Mouse (Mus musculus): ENCODE data around the gene Shc4. TPM values are rescaled to one million over a fixed set of nuclear protein-coding genes. Genes with fewer than 3 reads are reported as not detected.

Gene Shc4
- polyA plus RNA-seq, 1 experiment from 2014 or later = 1.5 TPM

- no peaks in the 10 kb centered on the region for H3K9me3 ChIP-seq
- WGBS = 85% methylated on average over 3 of the region's 3 CpGs
- no peaks in the 10 kb centered on the region for H3K27me3 ChIP-seq
- 0 out of 2 replicates have a peak, but pooled peaks cover 3% of the 10 kb centered on the region for H3K4me1 ChIP-seq
- H3K9ac ChIP-seq = no peak overlapping the region
- no peak for ATAC-seq (ENCODE audit: insufficient number of reproducible peaks, insufficient read depth, low FRiP score, low TSS enrichment, low read depth)
- no peak overlapping the region for H3K27ac ChIP-seq
- H3K36me3 ChIP-seq = peaks cover 64% of the 10 kb centered on the region
- H3K4me2 ChIP-seq = no peak overlapping the region
- no peak overlapping the region for H3K4me3 ChIP-seq
Measured at GRCm38 (mm10) chr2:125602970-125603369, 121.0 kb downstream of the Shc4 start.

GRCm38 (mm10) chr2:125598958-125599357, 125.0 kb downstream of the Shc4 start:
- H3K9ac ChIP-seq = no peak overlapping the region
- no peak overlapping the region for H3K27ac ChIP-seq
- no peaks in the 10 kb centered on the region for H3K9me3 ChIP-seq
- no peak overlapping the region for H3K4me2 ChIP-seq
- ATAC-seq (ENCODE audit: insufficient number of reproducible peaks, insufficient read depth, low FRiP score, low TSS enrichment, low read depth) = no peak
- H3K36me3 ChIP-seq = peaks cover 68% of the 10 kb centered on the region
- 0 out of 2 replicates have a peak, but pooled peaks cover 3% of the 10 kb centered on the region for H3K4me1 ChIP-seq
- no peak overlapping the region for H3K4me3 ChIP-seq
- 86% methylated on average over 4 of the region's 4 CpGs for WGBS
- H3K27me3 ChIP-seq = no peaks in the 10 kb centered on the region

- no peak overlapping the region for H3K27ac ChIP-seq
- no peak overlapping the region for H3K9ac ChIP-seq
- 84% methylated on average over 6 of the region's 6 CpGs for WGBS
- no peak overlapping the region for H3K4me2 ChIP-seq
- peaks cover 72% of the 10 kb centered on the region for H3K36me3 ChIP-seq
- H3K27me3 ChIP-seq = no peaks in the 10 kb centered on the region
- no peak for ATAC-seq (ENCODE audit: insufficient number of reproducible peaks, insufficient read depth, low FRiP score, low TSS enrichment, low read depth)
- H3K4me3 ChIP-seq = no peak overlapping the region
- 0 out of 2 replicates have a peak, but pooled peaks cover 3% of the 10 kb centered on the region for H3K4me1 ChIP-seq
- H3K9me3 ChIP-seq = no peaks in the 10 kb centered on the region
Measured at GRCm38 (mm10) chr2:125598251-125598650, 125.7 kb downstream of the Shc4 start.

- ATAC-seq (ENCODE audit: insufficient number of reproducible peaks, insufficient read depth, low FRiP score, low TSS enrichment, low read depth) = no peak
- no peak overlapping the region for H3K4me3 ChIP-seq
- WGBS = 91% methylated on average over 12 of the region's 12 CpGs
Measured at GRCm38 (mm10) chr2:125594786-125595185, 129.2 kb downstream of the Shc4 start.

GRCm38 (mm10) chr2:125594072-125594471, 129.9 kb downstream of the Shc4 start:
- H3K27ac ChIP-seq = no peak overlapping the region
- peaks cover 59% of the 10 kb centered on the region for H3K36me3 ChIP-seq
- peaks cover 9% of the 10 kb centered on the region; the same call in 1 of the 2 replicates for H3K4me1 ChIP-seq
- no peaks in the 10 kb centered on the region for H3K27me3 ChIP-seq
- no peak overlapping the region for H3K4me2 ChIP-seq
- WGBS = 76% methylated on average over 6 of the region's 6 CpGs
- ATAC-seq (ENCODE audit: insufficient number of reproducible peaks, insufficient read depth, low FRiP score, low TSS enrichment, low read depth) = no peak
- no peak overlapping the region for H3K9ac ChIP-seq
- no peak overlapping the region for H3K4me3 ChIP-seq
- no peaks in the 10 kb centered on the region for H3K9me3 ChIP-seq

More at GRCm38 (mm10) chr2:125594786-125595185, 129.2 kb downstream of the Shc4 start:
- no peak overlapping the region for H3K4me2 ChIP-seq
- no peaks in the 10 kb centered on the region for H3K9me3 ChIP-seq
- H3K27ac ChIP-seq = no peak overlapping the region
- peaks cover 9% of the 10 kb centered on the region; the same call in 1 of the 2 replicates for H3K4me1 ChIP-seq
- H3K36me3 ChIP-seq = peaks cover 59% of the 10 kb centered on the region
- H3K27me3 ChIP-seq = no peaks in the 10 kb centered on the region
- no peak overlapping the region for H3K9ac ChIP-seq

- Histone ChIP-seq H3K27ac (no peak overlapping the region), H3K4me1 (peaks cover 9% of the 10 kb centered on the region; the same call in 1 of the 2 replicates), H3K9ac (no peak overlapping the region), H3K36me3 (peaks cover 70% of the 10 kb centered on the region), H3K27me3 (no peaks in the 10 kb centered on the region), H3K9me3 (no peaks in the 10 kb centered on the region), H3K4me2 (no peak overlapping the region), H3K4me3 (no peak overlapping the region)
- ATAC-seq (ENCODE audit: insufficient number of reproducible peaks, insufficient read depth, low FRiP score, low TSS enrichment, low read depth) = no peak
- 94% methylated on average over 4 of the region's 4 CpGs for WGBS
Measured at GRCm38 (mm10) chr2:125591895-125592294, 132.1 kb downstream of the Shc4 start.

- Histone ChIP-seq H3K27ac (no peak overlapping the region), H3K27me3 (no peaks in the 10 kb centered on the region), H3K9me3 (no peaks in the 10 kb centered on the region), H3K9ac (no peak overlapping the region), H3K36me3 (peaks cover 75% of the 10 kb centered on the region), H3K4me3 (no peak overlapping the region), H3K4me2 (no peak overlapping the region), H3K4me1 (peaks cover 9% of the 10 kb centered on the region; the same call in 1 of the 2 replicates)
- no peak for ATAC-seq (ENCODE audit: insufficient number of reproducible peaks, insufficient read depth, low FRiP score, low TSS enrichment, low read depth)
- WGBS = 91% methylated on average over 12 of the region's 12 CpGs
Measured at GRCm38 (mm10) chr2:125589287-125589686, 134.7 kb downstream of the Shc4 start.

GRCm38 (mm10) chr2:125581081-125581480, 142.9 kb downstream of the Shc4 start:
- Histone ChIP-seq H3K4me2 (no peak overlapping the region), H3K9me3 (no peaks in the 10 kb centered on the region), H3K36me3 (peaks cover 75% of the 10 kb centered on the region), H3K9ac (no peak overlapping the region), H3K27ac (no peak overlapping the region), H3K4me1 (no peaks in the 10 kb centered on the region), H3K4me3 (no peak overlapping the region), H3K27me3 (no peaks in the 10 kb centered on the region)
- ATAC-seq (ENCODE audit: insufficient number of reproducible peaks, insufficient read depth, low FRiP score, low TSS enrichment, low read depth) = no peak
- WGBS = 87% methylated on average over 5 of the region's 5 CpGs

GRCm38 (mm10) chr2:125577670-125578069, 146.3 kb downstream of the Shc4 start:
- WGBS = 70% methylated on average over 4 of the region's 4 CpGs
- ATAC-seq (ENCODE audit: insufficient number of reproducible peaks, insufficient read depth, low FRiP score, low TSS enrichment, low read depth) = no peak

More at GRCm38 (mm10) chr2:125577670-125578069, 146.3 kb downstream of the Shc4 start:
- Histone ChIP-seq H3K9ac (no peak overlapping the region), H3K4me2 (no peak overlapping the region), H3K36me3 (peaks cover 77% of the 10 kb centered on the region), H3K4me1 (no peaks in the 10 kb centered on the region), H3K4me3 (no peak overlapping the region), H3K27ac (no peak overlapping the region), H3K27me3 (no peaks in the 10 kb centered on the region), H3K9me3 (no peaks in the 10 kb centered on the region)

Other genes with a start within 250 kb of the Shc4 start
- gene Gm9913, start 219.1 kb downstream of the Shc4 start, polyA plus RNA-seq (2015; fragmentation: Nextera tagmentation; extraction: Ambion mirVana) = 0.38 and 0.39 TPM in 2 replicates
- 19.3 and 24.4 TPM in 2 replicates for gene Fbn1, start 216.2 kb downstream of the Shc4 start, polyA plus RNA-seq (2015; fragmentation: Nextera tagmentation; extraction: Ambion mirVana)
- gene Cep152, start 99.0 kb downstream of the Shc4 start, polyA plus RNA-seq (2015; fragmentation: Nextera tagmentation; extraction: Ambion mirVana) = 6.7 and 9.0 TPM in 2 replicates
- gene Eid1, start 51.1 kb downstream of the Shc4 start, polyA plus RNA-seq (2015; fragmentation: Nextera tagmentation; extraction: Ambion mirVana) = 292 and 317 TPM in 2 replicates
- 21.5 and 26.0 TPM in 2 replicates for gene Secisbp2l, start 58.7 kb upstream of the Shc4 start, polyA plus RNA-seq (2015; fragmentation: Nextera tagmentation; extraction: Ambion mirVana)
- 37.7 and 41.4 TPM in 2 replicates for gene Galk2, start 135.0 kb upstream of the Shc4 start, polyA plus RNA-seq (2015; fragmentation: Nextera tagmentation; extraction: Ambion mirVana)
- 84.7 and 87.6 TPM in 2 replicates for gene Cops2, start 135.0 kb upstream of the Shc4 start, polyA plus RNA-seq (2015; fragmentation: Nextera tagmentation; extraction: Ambion mirVana)

Measured in embryonic facial prominence, embryonic 13.5 days (tissue).